Mouse (Mus musculus) adipose tissue, adult 10 weeks (tissue): ENCODE data around the gene Zc3h7b. TPM values are rescaled to one million over a fixed set of nuclear protein-coding genes. Genes with fewer than 3 reads are reported as not detected.

Experiments
- polyA plus RNA-seq: library from polyadenylated mRNA; stranded (reverse); fragments of 350-450 nt; fragmentation: Illumina TruSeq; extraction: RNeasy Lipid Tissue Mini Kit (QIAGEN cat#74804); gene quantifications from one replicate; pipeline ENCODE4 v1.2.3, GENCODE M21; 2014; ENCODE audit warnings: low read depth, low replicate concordance

Gene Zc3h7b
- polyA plus RNA-seq, result 38.4 TPM

GRCm38 (mm10) chr15:81744992-81745600 is at the start of gene Zc3h7b, which contains the start of gene Rangap1:
Gene Zc3h7b, plus strand, starts transcription at chr15:81745057.
Gene Rangap1, minus strand, starts transcription at chr15:81745530.

GRCm38 (mm10) chr15:81697175-81697574 is 47.7 kb upstream of the Zc3h7b start, which contains the start of gene Chadl:
Gene Chadl, minus strand, starts transcription at chr15:81697287.

GRCm38 (mm10) chr15:81802001-81802890 is 57.4 kb downstream of the Zc3h7b start, which contains the start of gene Tef:
Gene Tef, plus strand, starts transcription at chr15:81802421.

Other genes with a start within 250 kb of the Zc3h7b start
- 22.4 TPM for gene Ep300, start 159.7 kb upstream of the Zc3h7b start, polyA plus RNA-seq
- gene L3mbtl2, start 81.2 kb upstream of the Zc3h7b start, polyA plus RNA-seq, result 14.9 TPM
- 1.8 TPM for gene Chadl, start 47.8 kb upstream of the Zc3h7b start, polyA plus RNA-seq
- 33.2 TPM for gene Rangap1, start 473 bp downstream of the Zc3h7b start, polyA plus RNA-seq
- 55.8 TPM for gene Tef, start 57.4 kb downstream of the Zc3h7b start, polyA plus RNA-seq
- 26.1 TPM for gene Tob2, start 113.7 kb downstream of the Zc3h7b start, polyA plus RNA-seq
- gene Phf5a, start 126.9 kb downstream of the Zc3h7b start, polyA plus RNA-seq, result 40.8 TPM
- gene Aco2, start 127.3 kb downstream of the Zc3h7b start, polyA plus RNA-seq, result 207 TPM
- 16.8 TPM for gene Polr3h, start 181.2 kb downstream of the Zc3h7b start, polyA plus RNA-seq
- 6.1 TPM for gene Csdc2, start 191.7 kb downstream of the Zc3h7b start, polyA plus RNA-seq
- gene Pmm1, start 215.9 kb downstream of the Zc3h7b start, polyA plus RNA-seq, result 39.8 TPM
- gene 1700029P11Rik, start 235.5 kb downstream of the Zc3h7b start, polyA plus RNA-seq, result 2.9 TPM
- 23.7 TPM for gene Xrcc6, start 242.8 kb downstream of the Zc3h7b start, polyA plus RNA-seq